Mouse (Mus musculus): ENCODE results near the gene Nectin3.

GRCm38 (mm10) chr16:46497686-46498420 is 472 bp downstream of the Nectin3 start:
- TF ChIP-seq CTCF (IDR thresholded peaks at IDR 0.05; ENCODE audit: low read depth) (no peak), EP300 (IDR thresholded peaks at IDR 0.05; ENCODE audit: low read depth) (no peak)

Data from heart, postnatal 0 days (tissue).